ENCODE assay signal across 25 mouse cellular contexts in genomic region chr10:90813326-90813725, GRCm38 (mm10).
"Had no signal": no experiment of that assay in that cellular context is flagged by ENCODE, and none has a peak within 500 bp of the region (broad histone marks: within the 10 kb centered on the region; RNA-seq: fewer than 3 reads in every experiment).

No protein-coding gene starts in this region.

- H3K9me3 ChIP-seq: limb, embryonic 10.5 days; limb, embryonic 13.5 days; liver, embryonic 12.5 days; liver, embryonic 15.5 days; lung, embryonic 15.5 days; neural tube, embryonic 12.5 days; neural tube, embryonic 15.5 days had no signal

- DNase-seq: kidney, adult 9 months; kidney, postnatal 14 days; kidney, postnatal 4 days; layer of hippocampus, postnatal 36 days; liver; lung, adult 18-20 months; lung, postnatal 10 days; lung, postnatal 36 days; midbrain, embryonic 14.5 days; right cerebral cortex, adult 18-20 months; right cerebral cortex, postnatal 14 days; right cerebral cortex, postnatal 4 days; thymus, adult 2 months; thymus, postnatal 14 days; thymus, postnatal 4 days had no signal

- H3K4me2 ChIP-seq: limb, embryonic 13.5 days; liver, embryonic 12.5 days; liver, embryonic 15.5 days; lung, embryonic 15.5 days; midbrain, embryonic 11.5 days; neural tube, embryonic 12.5 days; neural tube, embryonic 15.5 days had no signal

- H3K4me1 ChIP-seq: limb, embryonic 10.5 days; limb, embryonic 13.5 days; liver, embryonic 12.5 days; liver, embryonic 15.5 days; lung, embryonic 15.5 days; megakaryocyte, embryonic 14.5 days had no signal

- H3K9ac ChIP-seq: limb, embryonic 13.5 days; liver, embryonic 12.5 days; liver, embryonic 15.5 days; lung, embryonic 15.5 days; neural tube, embryonic 12.5 days; neural tube, embryonic 15.5 days had no signal

- ATAC-seq: liver, embryonic 12.5 days had no signal

- H3K27ac ChIP-seq: limb, embryonic 10.5 days; limb, embryonic 13.5 days; liver, embryonic 12.5 days; liver, embryonic 15.5 days; lung, embryonic 15.5 days; neural tube, embryonic 12.5 days; neural tube, embryonic 15.5 days; stomach, postnatal 0 days had no signal

- H3K4me3 ChIP-seq: limb, embryonic 10.5 days; limb, embryonic 13.5 days; liver, embryonic 12.5 days; liver, embryonic 15.5 days; lung, embryonic 15.5 days; megakaryocyte, embryonic 14.5 days; neural tube, embryonic 12.5 days; neural tube, embryonic 15.5 days had no signal

- H3K27me3 ChIP-seq: liver, embryonic 12.5 days; liver, embryonic 15.5 days; lung, embryonic 15.5 days; megakaryocyte, embryonic 14.5 days; neural tube, embryonic 12.5 days; neural tube, embryonic 15.5 days had no signal

- H3K36me3 ChIP-seq: limb, embryonic 10.5 days; limb, embryonic 13.5 days; liver, embryonic 12.5 days; liver, embryonic 15.5 days; lung, embryonic 15.5 days; neural tube, embryonic 12.5 days; neural tube, embryonic 15.5 days had no signal
